Mouse (Mus musculus) heart, embryonic 10.5 days (tissue): ENCODE measurements around the gene Dok4. TPM values are rescaled to one million over a fixed set of nuclear protein-coding genes. Genes with fewer than 3 reads are reported as not detected.

ENCODE experiments used
- polyA plus RNA-seq: library from polyadenylated mRNA; unstranded; fragments of >200 nt; fragmentation: Nextera tagmentation; extraction: Ambion mirVana; gene quantifications from 2 replicates; pipeline ENCODE4 v1.2.1, GENCODE M21; 2016

Dok4 gene
- polyA plus RNA-seq, 1 experiment from 2014 or later = 71.3 TPM

Other genes with a start within 250 kb of the Dok4 start
- gene Arl2bp, start 209.7 kb downstream of the Dok4 start, polyA plus RNA-seq = 131 and 141 TPM in 2 replicates
- 0.20 and 1.1 TPM in 2 replicates for gene Pllp, start 180.1 kb downstream of the Dok4 start, polyA plus RNA-seq
- not detected in 2 replicates for gene Ccl22, start 130.7 kb downstream of the Dok4 start, polyA plus RNA-seq
- gene Cx3cl1, start 104.3 kb downstream of the Dok4 start, polyA plus RNA-seq = 6.2 and 11.0 TPM in 2 replicates
- 0.57 and 0.63 TPM in 2 replicates for gene Ccl17, start 65.9 kb downstream of the Dok4 start, polyA plus RNA-seq
- 97.9 and 129 TPM in 2 replicates for gene Coq9, start 38.0 kb downstream of the Dok4 start, polyA plus RNA-seq
- 148 and 158 TPM in 2 replicates for gene Ciapin1, start 38.0 kb downstream of the Dok4 start, polyA plus RNA-seq
- 164 and 190 TPM in 2 replicates for gene Polr2c, start 18.9 kb downstream of the Dok4 start, polyA plus RNA-seq
- gene Ccdc102a, start 41.8 kb upstream of the Dok4 start, polyA plus RNA-seq = 22.0 and 31.0 TPM in 2 replicates
- 0.69 and 0.79 TPM in 2 replicates for gene Adgrg5, start 47.4 kb upstream of the Dok4 start, polyA plus RNA-seq
- gene Adgrg1, start 98.4 kb upstream of the Dok4 start, polyA plus RNA-seq = 9.0 and 16.6 TPM in 2 replicates
- gene Adgrg3, start 141.4 kb upstream of the Dok4 start, polyA plus RNA-seq = 3.0 and 3.9 TPM in 2 replicates
- gene Drc7, start 178.8 kb upstream of the Dok4 start, polyA plus RNA-seq = 0.09 TPM in 1 of 2 replicates, not detected in the other
- gene Katnb1, start 204.9 kb upstream of the Dok4 start, polyA plus RNA-seq = 25.8 and 29.8 TPM in 2 replicates